Mouse (Mus musculus) forebrain, embryonic 16.5 days (tissue): ENCODE data around the gene B3galt5. TPM values are rescaled to one million over a fixed set of nuclear protein-coding genes. Genes with fewer than 3 reads are reported as not detected.

Experiments
- polyA plus RNA-seq: library from polyadenylated mRNA; unstranded; fragments of >200 nt; fragmentation: Nextera tagmentation; extraction: Ambion mirVana; gene quantifications from 2 replicates; pipeline ENCODE4 v1.2.1, GENCODE M21; 2015

B3galt5 gene
- polyA plus RNA-seq, 1 experiment from 2014 or later, result 2.2 TPM

Other genes starting within 250 kb of the B3galt5 start
- gene Psmg1, start 244.8 kb upstream of the B3galt5 start, polyA plus RNA-seq, result 62.0 and 65.8 TPM in 2 replicates
- 218 and 229 TPM in 2 replicates for gene Brwd1, start 153.3 kb upstream of the B3galt5 start, polyA plus RNA-seq
- 432 and 519 TPM in 2 replicates for gene Hmgn1, start 108.1 kb upstream of the B3galt5 start, polyA plus RNA-seq
- gene Wrb, start 90.4 kb upstream of the B3galt5 start, polyA plus RNA-seq, result 188 and 197 TPM in 2 replicates
- gene Lca5l, start 43.5 kb upstream of the B3galt5 start, polyA plus RNA-seq, result 0.76 and 1.2 TPM in 2 replicates
- gene Sh3bgr, start 35.4 kb upstream of the B3galt5 start, polyA plus RNA-seq, result 1.0 and 2.1 TPM in 2 replicates
- not detected in 2 replicates for gene Itgb2l, start 207.8 kb downstream of the B3galt5 start, polyA plus RNA-seq
- 147 and 175 TPM in 2 replicates for gene Pcp4, start 231.8 kb downstream of the B3galt5 start, polyA plus RNA-seq